Mouse (Mus musculus) liver, postnatal 0 days (tissue): ENCODE measurements around the gene Ern1.

Experiments used
- CTCF ChIP-seq: sonication (generic); IDR thresholded peaks from 2 replicates; pipeline ENCODE4 v1.5.1; 2016; ENCODE audit warnings: antibody characterized with exemption, low read depth
- EP300 ChIP-seq: IDR thresholded peaks from 2 replicates; pipeline ENCODE4 v1.6.1; 2016; ENCODE audit warnings: antibody characterized with exemption, low read depth, mild to moderate bottlenecking

- TF ChIP-seq CTCF, result no peak
- no peak for TF ChIP-seq EP300
These were observed 59.5 kb downstream of the Ern1 start for GRCm38 (mm10) chr11:106428106-106428505.
